Mouse (Mus musculus): ENCODE data around the gene Rpl38. TPM values are rescaled to one million over a fixed set of nuclear protein-coding genes. Genes with fewer than 3 reads are reported as not detected.
"Not testable (repeated sequence)": the region's sequence is repeated elsewhere in the genome, so short reads cannot be mapped to it uniquely, and the experiment has no call there.

The Rpl38 gene
- total RNA-seq, 1 experiment from 2014 or later: 3,935 TPM

- peak; percentile 45 for ATAC-seq (replicated peaks; ENCODE audit: low read depth, poor library complexity, severe bottlenecking)
Observed at GRCm38 (mm10) chr11:114655350-114656008, 12.8 kb upstream of the Rpl38 start.

- ATAC-seq (replicated peaks; ENCODE audit: low read depth, poor library complexity, severe bottlenecking): no peak
Observed at GRCm38 (mm10) chr11:114656994-114657644, 11.2 kb upstream of the Rpl38 start.

GRCm38 (mm10) chr11:114657737-114658136 is 10.6 kb upstream of the Rpl38 start:
- ATAC-seq (replicated peaks; ENCODE audit: low read depth, poor library complexity, severe bottlenecking): 0 out of 2 replicates have a peak, but pooled peaks have one; percentile 17

DNA sequence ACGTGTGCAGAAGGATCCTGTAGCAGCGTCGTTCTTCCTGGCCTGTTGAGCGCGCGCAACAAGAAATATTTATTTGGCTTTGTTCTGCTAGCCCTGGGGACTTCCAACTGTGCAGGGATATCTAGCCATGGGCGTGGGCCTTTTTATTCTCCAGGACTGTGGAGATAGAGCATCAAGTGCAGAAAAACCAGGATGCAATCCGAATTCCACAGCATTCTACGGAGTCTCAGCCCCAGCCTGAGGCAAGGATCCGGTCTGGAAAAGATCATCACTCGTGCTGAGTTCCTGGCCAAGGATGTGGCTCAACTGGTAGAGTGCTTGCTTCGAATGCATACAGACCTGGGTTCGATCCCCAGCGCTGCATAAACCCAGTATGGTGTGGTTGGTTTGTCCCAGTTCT is 6.2 kb upstream of the Rpl38 start:
- ATAC-seq (replicated peaks; ENCODE audit: low read depth, poor library complexity, severe bottlenecking): no peak

- peak; percentile 76 for ATAC-seq (replicated peaks; ENCODE audit: low read depth, poor library complexity, severe bottlenecking)
Observed at GRCm38 (mm10) chr11:114662746-114663362, 5.5 kb upstream of the Rpl38 start.

GRCm38 (mm10) chr11:114664164-114664563 is 4.2 kb upstream of the Rpl38 start:
- no peak for ATAC-seq (replicated peaks; ENCODE audit: low read depth, poor library complexity, severe bottlenecking)

DNA sequence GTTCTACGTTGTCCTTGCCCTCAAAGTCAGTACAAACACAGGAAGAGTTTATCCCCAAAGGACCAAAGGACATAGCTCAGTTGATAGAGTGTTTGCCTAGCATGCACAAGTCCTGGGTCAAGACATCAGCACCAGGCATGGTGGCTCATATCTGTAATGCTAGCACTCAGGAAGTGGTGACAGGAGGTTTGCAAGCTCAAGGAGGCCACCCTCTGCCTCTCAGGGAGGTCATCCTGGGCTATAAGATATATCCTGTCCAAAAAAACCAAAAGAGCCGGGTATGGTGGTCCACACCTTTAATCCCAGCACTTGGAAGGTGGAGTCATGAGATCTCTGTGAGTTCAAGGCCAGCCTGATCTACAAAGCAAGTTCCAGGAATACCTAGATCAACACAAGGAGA is 2.9 kb upstream of the Rpl38 start:
- ATAC-seq (replicated peaks; ENCODE audit: low read depth, poor library complexity, severe bottlenecking): no peak

DNA sequence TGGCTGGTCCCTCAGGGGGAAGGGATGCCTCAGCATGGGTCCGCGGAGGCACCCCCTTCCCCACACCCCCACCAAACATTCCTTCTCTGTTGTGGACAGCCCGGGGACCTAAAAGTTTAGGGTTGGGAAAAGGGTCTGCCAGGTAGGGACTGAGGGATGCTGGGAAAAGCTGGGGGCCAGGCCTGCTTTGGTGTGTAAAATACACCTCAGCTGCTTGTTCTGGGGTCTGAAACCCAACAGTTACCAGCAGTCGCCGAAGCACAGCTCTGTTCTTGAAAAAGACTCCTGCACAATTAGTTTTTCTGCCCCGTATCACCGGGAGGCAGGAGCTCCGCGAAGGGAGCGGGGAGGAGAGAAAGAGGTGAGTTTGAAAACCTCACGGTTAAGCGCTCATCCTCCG is 1.5 kb upstream of the Rpl38 start:
- no peak for ATAC-seq (replicated peaks; ENCODE audit: low read depth, poor library complexity, severe bottlenecking)

- no peak for ATAC-seq (replicated peaks; ENCODE audit: low read depth, poor library complexity, severe bottlenecking)
Observed at GRCm38 (mm10) chr11:114667236-114667931, 940 bp upstream of the Rpl38 start.

DNA sequence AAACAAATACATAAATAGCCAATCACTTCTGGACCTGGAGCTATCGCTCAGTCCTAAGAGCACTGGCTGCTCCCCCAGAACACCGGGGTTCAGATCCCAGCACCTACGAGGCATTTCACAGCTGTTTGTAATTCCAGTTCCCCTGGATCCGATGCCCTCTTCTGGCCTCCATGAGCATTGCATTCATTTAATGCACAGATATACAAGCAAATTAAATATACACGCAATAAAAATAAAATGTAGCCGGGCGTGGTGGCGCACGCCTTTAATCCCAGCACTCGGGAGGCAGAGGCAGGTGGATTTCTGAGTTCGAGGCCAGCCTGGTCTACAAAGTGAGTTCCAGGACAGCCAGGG is 415 bp upstream of the Rpl38 start:
- peak; percentile 34; the same call in 1 of the 2 replicates for ATAC-seq (replicated peaks; ENCODE audit: low read depth, poor library complexity, severe bottlenecking)

DNA sequence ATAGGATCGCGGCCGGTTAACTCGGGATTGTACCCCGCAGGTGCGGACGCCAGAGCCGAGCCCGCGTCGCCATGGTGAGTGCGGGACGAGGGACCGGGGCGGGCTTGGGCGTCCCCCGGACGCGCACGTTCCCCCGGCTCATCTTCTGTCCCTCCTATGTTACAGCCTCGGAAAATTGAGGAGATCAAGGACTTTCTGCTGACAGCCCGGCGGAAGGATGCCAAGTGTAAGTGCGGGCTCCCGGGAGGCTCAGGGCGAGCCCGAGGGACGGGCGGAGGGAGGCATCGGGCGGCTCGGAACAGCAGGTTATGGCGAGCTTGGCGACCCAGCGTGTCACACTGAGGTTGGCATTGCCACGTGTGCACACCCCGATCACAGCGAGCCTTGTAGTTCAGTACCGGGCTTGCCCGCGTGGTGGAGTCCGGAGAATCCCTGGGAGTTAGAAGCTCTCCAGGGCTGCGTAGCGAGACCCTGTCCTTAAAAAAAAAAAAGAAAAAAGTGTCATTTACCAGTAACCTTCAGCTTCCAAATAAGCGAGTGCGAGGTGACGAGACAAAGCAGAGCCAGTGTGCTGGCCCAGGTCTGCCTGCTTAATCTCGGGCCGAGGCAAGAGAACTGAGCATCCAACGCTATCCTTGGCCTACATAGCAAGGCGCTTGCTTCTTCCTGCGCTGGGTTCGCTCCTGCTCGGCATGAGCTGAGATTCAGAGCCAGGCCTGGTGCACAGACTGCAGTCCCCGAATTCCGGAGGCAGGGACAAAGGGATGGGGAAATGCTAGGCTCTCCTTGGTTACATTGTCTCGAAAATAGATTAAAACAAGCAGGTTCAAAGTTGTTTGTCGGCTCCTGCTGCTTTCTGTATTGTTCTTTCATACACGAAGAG is 658 bp downstream of the Rpl38 start:
- ATAC-seq (replicated peaks; ENCODE audit: low read depth, poor library complexity, severe bottlenecking): peak; percentile 67

GRCm38 (mm10) chr11:114669651-114670168 is 1.4 kb downstream of the Rpl38 start:
- no peak for ATAC-seq (replicated peaks; ENCODE audit: low read depth, poor library complexity, severe bottlenecking)

GRCm38 (mm10) chr11:114671147-114671546 is 2.8 kb downstream of the Rpl38 start:
- no peak for ATAC-seq (replicated peaks; ENCODE audit: low read depth, poor library complexity, severe bottlenecking)

DNA sequence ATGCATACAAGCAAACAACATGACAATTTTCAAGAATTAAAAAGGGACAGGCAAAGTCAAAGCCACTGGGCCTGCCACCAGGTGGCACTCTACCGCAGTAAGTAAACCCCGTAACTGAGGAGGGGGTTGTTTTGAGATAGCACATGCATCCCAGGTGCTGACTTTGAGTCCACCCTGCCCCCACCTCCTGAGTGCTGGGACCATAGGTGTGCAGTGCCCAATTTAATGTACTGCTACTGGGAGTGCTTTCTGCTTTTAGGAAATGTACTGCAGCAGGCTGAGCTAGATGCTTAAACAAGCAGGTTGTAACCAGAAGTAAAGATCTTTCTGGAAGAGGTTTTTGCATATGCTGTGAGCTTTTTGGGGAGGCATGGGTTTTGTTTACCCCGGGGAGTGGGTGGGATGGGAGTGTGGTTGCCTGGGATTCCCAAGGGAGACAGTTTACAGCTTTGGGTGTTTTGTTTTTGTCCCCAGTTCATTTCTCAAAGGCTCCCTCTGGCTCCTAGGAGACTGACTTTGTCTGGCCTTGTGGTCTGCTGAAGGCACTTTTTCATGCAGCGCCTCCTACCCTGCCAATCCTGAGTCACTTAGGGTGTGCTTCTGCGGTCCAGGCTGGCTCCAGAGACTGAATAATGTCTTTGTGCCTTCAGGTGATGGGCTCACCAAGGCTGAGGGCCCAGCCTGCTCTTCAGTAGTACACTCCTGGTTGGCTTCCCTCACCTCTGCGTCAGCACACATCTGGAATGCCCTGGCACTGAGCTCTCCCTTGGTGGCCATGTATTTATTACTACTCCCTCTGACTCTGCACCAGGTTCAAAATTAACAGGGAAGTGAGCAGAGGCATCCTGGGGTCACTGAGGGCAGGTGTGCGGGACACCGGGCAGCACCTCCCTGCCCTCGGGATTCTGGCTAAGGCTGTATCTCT is 4.7 kb downstream of the Rpl38 start:
- ATAC-seq (replicated peaks; ENCODE audit: low read depth, poor library complexity, severe bottlenecking): no peak

DNA sequence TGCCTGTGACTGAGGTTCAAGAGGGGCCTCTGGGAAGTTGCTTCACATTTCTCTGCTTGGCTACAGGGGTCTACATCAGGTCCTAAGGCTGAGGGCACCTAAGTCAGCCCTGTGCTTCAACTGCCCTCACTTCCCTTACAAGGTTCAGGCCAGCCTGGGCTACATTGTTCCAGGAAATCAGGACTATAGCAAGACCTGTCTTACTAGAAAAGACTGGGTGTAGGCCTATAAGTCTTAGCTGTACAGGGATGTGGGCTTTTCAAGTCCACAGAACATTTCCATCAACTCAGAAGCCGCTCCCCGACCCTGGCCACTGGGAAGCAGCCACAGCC is 5.4 kb downstream of the Rpl38 start:
- no peak for ATAC-seq (replicated peaks; ENCODE audit: low read depth, poor library complexity, severe bottlenecking)

GRCm38 (mm10) chr11:114674180-114674579 is 5.9 kb downstream of the Rpl38 start:
- ATAC-seq (replicated peaks; ENCODE audit: low read depth, poor library complexity, severe bottlenecking): no peak

DNA sequence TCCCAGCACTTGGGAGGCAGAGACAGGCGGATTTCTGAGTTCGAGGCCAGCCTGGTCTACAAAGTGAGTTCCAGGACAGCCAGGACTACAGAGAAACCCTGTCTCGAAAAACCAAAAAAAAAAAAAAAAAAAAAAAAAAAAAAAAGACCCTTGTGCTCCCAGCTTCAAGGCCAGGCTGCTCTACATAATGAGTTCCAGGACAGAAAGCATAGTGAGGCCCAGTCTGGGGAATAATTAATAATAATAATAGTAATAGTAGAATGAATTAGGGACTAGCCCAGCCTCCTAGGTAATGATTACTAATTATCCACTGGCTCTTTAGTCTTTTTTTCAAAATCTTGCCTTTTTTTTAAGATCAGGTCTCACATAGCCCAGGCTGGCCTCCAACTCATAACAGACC is 6.5 kb downstream of the Rpl38 start:
- not testable (repeated sequence) for ATAC-seq (replicated peaks; ENCODE audit: low read depth, poor library complexity, severe bottlenecking)

DNA sequence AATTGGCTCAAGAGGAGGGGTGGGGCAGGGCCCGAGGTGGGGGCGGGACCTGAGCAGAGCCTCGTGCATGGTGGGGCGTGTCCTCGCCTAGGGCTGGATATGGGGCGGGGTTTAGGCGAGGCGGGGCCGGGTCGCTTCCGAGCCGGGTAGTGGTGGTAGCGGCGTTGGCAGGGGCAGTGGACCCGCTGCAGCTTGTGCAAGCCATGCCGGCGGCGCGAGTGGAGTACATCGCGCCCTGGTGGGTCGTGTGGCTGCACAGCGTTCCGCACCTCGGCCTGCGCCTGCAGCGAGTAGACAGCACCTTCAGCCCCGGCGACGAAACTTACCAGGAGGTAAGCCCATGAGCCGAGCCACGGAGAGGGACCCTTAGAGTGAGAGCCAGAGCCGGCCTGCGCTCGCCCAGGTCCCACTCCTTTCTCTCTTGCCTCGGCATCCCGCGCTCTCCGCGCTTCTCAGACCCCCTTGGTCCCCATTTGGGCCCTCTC is 7.1 kb downstream of the Rpl38 start, which contains the start of gene Ttyh2:
Gene Ttyh2, plus strand, starts transcription at position 91 of the 485 bp plus-strand sequence.
- ATAC-seq (replicated peaks; ENCODE audit: low read depth, poor library complexity, severe bottlenecking): peak; percentile 79

All from common myeloid progenitor, adult 5-6 weeks (primary cell).